Mouse (Mus musculus) ES-Bruce4 (cell line): ENCODE data around the gene Ypel2.

Experiments
- CTCF ChIP-seq: IDR thresholded peaks from one replicate; pipeline ENCODE4 v1.8.1; 2011; ENCODE audit warnings: low read depth, low read length
- EP300 ChIP-seq: IDR thresholded peaks from 2 replicates; pipeline ENCODE4 v1.6.1; 2011; ENCODE audit warnings: low read depth, low read length; ENCODE audit not compliant: insufficient read depth
- POLR2A ChIP-seq: IDR thresholded peaks from one replicate; pipeline ENCODE4 v1.8.1; 2011; ENCODE audit warnings: low read length; ENCODE audit not compliant: insufficient read depth

DNA sequence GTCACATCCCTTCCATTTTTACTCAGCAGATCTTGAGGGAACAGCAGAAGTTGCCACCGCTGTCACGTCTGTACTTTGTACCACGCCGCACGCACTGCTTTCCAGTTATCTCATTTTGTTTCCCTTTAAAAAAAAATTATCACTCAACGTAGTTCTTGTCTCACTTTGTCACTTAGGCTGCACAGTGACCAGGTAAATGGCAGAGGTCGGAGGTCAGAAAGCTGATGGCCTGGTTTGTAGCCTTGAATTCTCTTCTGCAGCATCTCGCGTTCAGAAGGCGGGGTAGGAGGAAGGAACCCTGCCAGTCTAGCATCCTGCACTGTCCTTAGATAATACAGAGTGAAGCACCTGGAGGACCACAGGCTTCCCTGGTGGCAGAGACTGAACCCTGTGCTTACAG, 29.8 kb downstream of the Ypel2 start:
- no peak for TF ChIP-seq CTCF
- TF ChIP-seq POLR2A = no peak
- TF ChIP-seq EP300 = no peak
